Comparison of ENCODE assay signal across 11 mouse cellular contexts in genomic region chr11:11963065-11963464, GRCm38 (mm10).
DNase-seq lines count a peak whose midpoint lies in the region; ATAC-seq and TF ChIP-seq lines count a peak whose summit lies in the region.
"Had no signal": no experiment of that assay in that cellular context is flagged by ENCODE, and none has a peak within 500 bp of the region (broad histone marks: within the 10 kb centered on the region; RNA-seq: fewer than 3 reads in every experiment).

No protein-coding gene starts in this region.

- WGBS in heart, embryonic 14.5 days: 64% methylated on average over 2 of the region's 2 CpGs
- 93% methylated on average over 2 of the region's 2 CpGs for WGBS in embryonic facial prominence, embryonic 10.5 days
- WGBS in limb, embryonic 15.5 days: 76% methylated on average over 2 of the region's 2 CpGs
- 87% methylated on average over 2 of the region's 2 CpGs for WGBS in forebrain, postnatal 0 days
- 94% methylated on average over 2 of the region's 2 CpGs for WGBS in cerebellum, adult 2 months

- TF ChIP-seq CTCF in CH12.LX (conservative IDR thresholded peaks at IDR 0.05 in 1 of 2, IDR thresholded peaks at IDR 0.05 in 1 of 2; ENCODE audit: low read depth in 2 of 2, low read length in 2 of 2): no peak
- TF ChIP-seq CTCF in forebrain, postnatal 0 days (IDR thresholded peaks at IDR 0.05; ENCODE audit: low read depth): no peak
- no peak for TF ChIP-seq CTCF in cerebellum, adult 2 months (IDR thresholded peaks at IDR 0.05; ENCODE audit: borderline replicate concordance, insufficient read depth, low read depth, low read length)

- intact Hi-C loops in heart, postnatal 10 days (cut with DNase I): no loop called here

- H3K9me3 ChIP-seq in heart, embryonic 14.5 days (ENCODE audit: control insufficient read depth, low read length): no peaks in the 10 kb centered on the region
- no peaks in the 10 kb centered on the region for H3K9me3 ChIP-seq in CH12.LX (replicated peaks; ENCODE audit: low read length)
- no peaks in the 10 kb centered on the region for H3K9me3 ChIP-seq in embryonic facial prominence, embryonic 10.5 days
- no peaks in the 10 kb centered on the region for H3K9me3 ChIP-seq in limb, embryonic 15.5 days
- H3K9me3 ChIP-seq in forebrain, postnatal 0 days (ENCODE audit: low read length): no peaks in the 10 kb centered on the region
- H3K9me3 ChIP-seq: forebrain, embryonic 13.5 days had no signal

- peak overlapping the region; percentile 72 to 97 for H3K27ac ChIP-seq in heart, embryonic 14.5 days (replicated peaks in 1 of 2; ENCODE audit: control insufficient read depth in 1 of 2, insufficient read depth in 1 of 2, low read depth in 2 of 2, low read length in 2 of 2)
- peak overlapping the region; percentile 69 for H3K27ac ChIP-seq in CH12.LX (ENCODE audit: insufficient read depth, low read depth)
- peak overlapping the region; percentile 75 for H3K27ac ChIP-seq in embryonic facial prominence, embryonic 10.5 days (replicated peaks)
- peak overlapping the region; percentile 73 for H3K27ac ChIP-seq in limb, embryonic 15.5 days
- H3K27ac ChIP-seq in forebrain, postnatal 0 days (ENCODE audit: low read depth, low read length): no peak overlapping the region
- H3K27ac ChIP-seq in cerebellum, adult 2 months (ENCODE audit: insufficient read depth, low read length): no peak overlapping the region
- H3K27ac ChIP-seq: forebrain, embryonic 13.5 days had no signal

- no peak overlapping the region for H3K4me2 ChIP-seq in heart, embryonic 14.5 days (ENCODE audit: low read length)
- 0 out of 2 replicates have a peak overlapping the region, but pooled peaks have one; percentile 3 for H3K4me2 ChIP-seq in CH12.LX (ENCODE audit: insufficient read depth, low read depth, poor library complexity, severe bottlenecking)
- H3K4me2 ChIP-seq in limb, embryonic 15.5 days: no peak overlapping the region
- H3K4me2 ChIP-seq in forebrain, postnatal 0 days (ENCODE audit: low read depth): no peak overlapping the region
- H3K4me2 ChIP-seq: forebrain, embryonic 13.5 days had no signal

- no peak for DNase-seq in heart, postnatal 10 days
- DNase-seq in CH12.LX (ENCODE audit: extremely low read depth): no peak
- no peak for DNase-seq in embryonic facial prominence, embryonic 10.5 days (ENCODE audit: low spot score)
- no peak for DNase-seq in forebrain, postnatal 0 days
- DNase-seq in cerebellum, adult 2 months: no peak
- DNase-seq: gastrocnemius, postnatal 25 days had no signal

- no peak overlapping the region for H3K4me3 ChIP-seq in heart, embryonic 14.5 days (ENCODE audit: control insufficient read depth in 1 of 2, insufficient read depth in 1 of 2, low read depth in 1 of 2, low read length in 2 of 2)
- no peak overlapping the region for H3K4me3 ChIP-seq in CH12.LX (replicated peaks in 1 of 3; ENCODE audit: low read depth in 2 of 3, low read length in 2 of 3, poor library complexity in 1 of 3)
- H3K4me3 ChIP-seq in embryonic facial prominence, embryonic 10.5 days: no peak overlapping the region
- H3K4me3 ChIP-seq in limb, embryonic 15.5 days: no peak overlapping the region
- H3K4me3 ChIP-seq in forebrain, postnatal 0 days (ENCODE audit: low read depth, low read length): no peak overlapping the region
- H3K4me3 ChIP-seq in cerebellum, adult 2 months (replicated peaks; ENCODE audit: insufficient read depth, low read depth, low read length): no peak overlapping the region
- H3K4me3 ChIP-seq: forebrain, embryonic 13.5 days; myocyte had no signal

- no peak for TF ChIP-seq POLR2A in CH12.LX (IDR thresholded peaks at IDR 0.05; ENCODE audit: low read depth, low read length)
- no peak for TF ChIP-seq POLR2A in cerebellum, adult 2 months (IDR thresholded peaks at IDR 0.05; ENCODE audit: borderline replicate concordance, insufficient read depth, low read length)

- dilution Hi-C loops in CH12.LX (cut with MboI; ENCODE audit: extremely low pct_ligation_motif_present, extremely low pct_unique_long_range_greater_than_20kb, low sequenced_read_pairs): loop anchor here (25.0 kb wide), 1 partner anchor 151 kb away; the partner anchor contains the start of gene Fignl1

- no peak for TF ChIP-seq EP300 in CH12.LX (IDR thresholded peaks at IDR 0.05; ENCODE audit: low read length)

- H3K4me1 ChIP-seq in heart, embryonic 14.5 days (ENCODE audit: control insufficient read depth in 2 of 2, insufficient read depth in 2 of 2, low read length in 2 of 2): peaks cover 44 to 84% of the 10 kb centered on the region in 2 experiments
- peaks cover 34 to 96% of the 10 kb centered on the region in 2 experiments for H3K4me1 ChIP-seq in CH12.LX (ENCODE audit: control insufficient read depth in 1 of 2, insufficient read depth in 2 of 2)
- H3K4me1 ChIP-seq in embryonic facial prominence, embryonic 10.5 days: peaks cover 59% of the 10 kb centered on the region
- peaks cover 55% of the 10 kb centered on the region for H3K4me1 ChIP-seq in limb, embryonic 15.5 days
- no peaks in the 10 kb centered on the region for H3K4me1 ChIP-seq in forebrain, postnatal 0 days (ENCODE audit: insufficient read depth)
- no peaks in the 10 kb centered on the region; the same call in none of the 2 replicates for H3K4me1 ChIP-seq in cerebellum, adult 2 months (ENCODE audit: control insufficient read depth, insufficient read depth, low read length)
- H3K4me1 ChIP-seq: forebrain, embryonic 13.5 days had no signal

- no peak for TF ChIP-seq RAD21 in CH12.LX (IDR thresholded peaks at IDR 0.05; ENCODE audit: low read depth, low read length)

- no peaks in the 10 kb centered on the region for H3K27me3 ChIP-seq in heart, embryonic 14.5 days (ENCODE audit: control insufficient read depth, insufficient read depth, low read length)
- no peaks in the 10 kb centered on the region for H3K27me3 ChIP-seq in CH12.LX (replicated peaks)
- no peaks in the 10 kb centered on the region for H3K27me3 ChIP-seq in embryonic facial prominence, embryonic 10.5 days (replicated peaks; ENCODE audit: low read depth, poor library complexity, severe bottlenecking)
- no peaks in the 10 kb centered on the region for H3K27me3 ChIP-seq in limb, embryonic 15.5 days
- no peaks in the 10 kb centered on the region for H3K27me3 ChIP-seq in forebrain, postnatal 0 days (ENCODE audit: insufficient read depth, low read length)
- H3K27me3 ChIP-seq in cerebellum, adult 2 months (ENCODE audit: control insufficient read depth, insufficient read depth, low read length): no peaks in the 10 kb centered on the region
- H3K27me3 ChIP-seq: forebrain, embryonic 13.5 days had no signal

- ATAC-seq in heart, embryonic 14.5 days (ENCODE audit: insufficient number of reproducible peaks, insufficient read depth, low FRiP score, low read depth): no peak
- ATAC-seq in limb, embryonic 15.5 days (ENCODE audit: insufficient number of reproducible peaks, low FRiP score, low TSS enrichment, low read depth): no peak
- no peak for ATAC-seq in forebrain, postnatal 0 days
- ATAC-seq in CD4-positive, CD25-positive, alpha-beta regulatory T cell, adult 4 months: no peak

- H3K36me3 ChIP-seq in heart, embryonic 14.5 days (ENCODE audit: control insufficient read depth, insufficient read depth, low read length): peaks cover 75% of the 10 kb centered on the region
- no peaks in the 10 kb centered on the region for H3K36me3 ChIP-seq in CH12.LX (replicated peaks in 1 of 2; ENCODE audit: control insufficient read depth in 1 of 2, insufficient read depth in 1 of 2, low read length in 1 of 2)
- H3K36me3 ChIP-seq in embryonic facial prominence, embryonic 10.5 days (replicated peaks): peaks cover 87% of the 10 kb centered on the region
- H3K36me3 ChIP-seq in limb, embryonic 15.5 days: peaks cover 16% of the 10 kb centered on the region; the same call in 1 of the 2 replicates
- no peaks in the 10 kb centered on the region for H3K36me3 ChIP-seq in forebrain, postnatal 0 days (ENCODE audit: insufficient read depth)

- peak overlapping the region; percentile 57 for H3K9ac ChIP-seq in heart, embryonic 14.5 days (ENCODE audit: low read length)
- peak overlapping the region; percentile 54 for H3K9ac ChIP-seq in CH12.LX (ENCODE audit: insufficient read depth, low read depth)
- H3K9ac ChIP-seq in limb, embryonic 15.5 days: no peak overlapping the region
- no peak overlapping the region for H3K9ac ChIP-seq in forebrain, postnatal 0 days
- H3K9ac ChIP-seq: forebrain, embryonic 13.5 days had no signal

- H3K79me2 ChIP-seq in CH12.LX (replicated peaks; ENCODE audit: control insufficient read depth, extremely low read depth, insufficient read depth, poor library complexity, severe bottlenecking): no peaks in the 10 kb centered on the region

- in situ Hi-C loops in CH12.LX (cut with MboI; ENCODE audit: low pct_ligation_motif_present, low pct_unique_long_range_greater_than_20kb, low sequenced_read_pairs): loop anchor here (25.0 kb wide), 1 partner anchor 276 kb away; the partner anchor contains the start of gene Ikzf1

TF ChIP-seq in CH12.LX, 34 proteins besides CTCF, POLR2A, EP300 and RAD21:
- no peak for TF ChIP-seq ETS1 (conservative IDR thresholded peaks at IDR 0.05; ENCODE audit: low read depth, low read length)
- peak; percentile 56; the same call in 1 of the 2 replicates for TF ChIP-seq POLR2AphosphoS2 (IDR thresholded peaks at IDR 0.05; ENCODE audit: low read depth, low read length)
- TF ChIP-seq CHD1 (IDR thresholded peaks at IDR 0.05; ENCODE audit: low read depth, low read length): peak; percentile 83

Comparison
In these comparisons a context has a peak if more than half of its experiments do, and no peak if none do; other contexts are left out.
1. H3K27ac ChIP-seq: peak in heart, embryonic 14.5 days (2 of 2), CH12.LX (single experiment), embryonic facial prominence, embryonic 10.5 days (single experiment) and limb, embryonic 15.5 days (single experiment); none in forebrain, postnatal 0 days (single experiment) and cerebellum, adult 2 months (single experiment).
2. H3K9ac ChIP-seq: peak in heart, embryonic 14.5 days (single experiment) and CH12.LX (single experiment); none in limb, embryonic 15.5 days (single experiment) and forebrain, postnatal 0 days (single experiment).